Mouse (Mus musculus) lung, adult 2 months (tissue): ENCODE measurements around the gene Cntd1. TPM values are rescaled to one million over a fixed set of nuclear protein-coding genes. Genes with fewer than 3 reads are reported as not detected.
"Not testable (repeated sequence)": the region's sequence is repeated elsewhere in the genome, so short reads cannot be mapped to it uniquely, and the experiment has no call there.

ENCODE experiments used
- DNase-seq: peaks from one replicate; pipeline ENCODE4 v3.0.0; 2022
- H3K4me1 ChIP-seq: fragments of 200-500 bp; 2 replicates; pipeline ENCODE4 v1.6.1; 2011; ENCODE audit warnings: low read length; ENCODE audit not compliant: control insufficient read depth, insufficient read depth
- H3K4me3 ChIP-seq: fragments of 200-500 bp; replicated peaks from 2 replicates; pipeline ENCODE3; 2011; ENCODE audit warnings: low read depth, mild to moderate bottlenecking, control low read depth, low read length; ENCODE audit errors: extremely low read depth
- CTCF ChIP-seq: fragments of 200-500 bp; IDR thresholded peaks from 2 replicates; pipeline ENCODE4 v1.5.1; 2011; ENCODE audit warnings: mild to moderate bottlenecking, low read length, control low read depth; ENCODE audit not compliant: insufficient read depth
- POLR2A ChIP-seq: fragments of 200-500 bp; IDR thresholded peaks from 2 replicates; pipeline ENCODE4 v1.6.1; 2011; ENCODE audit warnings: low read depth, mild to moderate bottlenecking, control low read depth, low read length, borderline replicate concordance; ENCODE audit errors: extremely low read depth
- WGBS: fragments of 180-500 bp; shearing (Covaris S2); methylation state at CpG from one replicate; pipeline ENCODE4 v1.1.7; 2018; 5-methylcytosine and 5-hydroxymethylcytosine counted together
- polyA plus RNA-seq: library from polyadenylated mRNA; depleted of rRNA; stranded (reverse); fragments of >200 nt; gene quantifications from 2 replicates; pipeline ENCODE4 v1.2.3, GENCODE M21; 2012

Cntd1 gene
- polyA plus RNA-seq, 1 experiment = 0.59 TPM

GRCm38 (mm10) chr11:101307744-101308143 is 28.9 kb downstream of the Cntd1 start:
- TF ChIP-seq POLR2A (no peak), CTCF (no peak)
- Histone ChIP-seq H3K4me1 (no peaks in the 10 kb centered on the region), H3K4me3 (no peak overlapping the region)
- DNase-seq = no peak
- 23% methylated on average over 5 of the region's 5 CpGs for WGBS

- no peak for DNase-seq
- 81% methylated on average over 3 of the region's 3 CpGs for WGBS
- no peak for TF ChIP-seq CTCF
- no peak for TF ChIP-seq POLR2A
Observed at GRCm38 (mm10) chr11:101311083-101311482, 32.3 kb downstream of the Cntd1 start.

GRCm38 (mm10) chr11:101312150-101312549 is 33.3 kb downstream of the Cntd1 start:
- no peak overlapping the region for H3K4me3 ChIP-seq
- no peak for DNase-seq
- 33% methylated on average over 3 of the region's 3 CpGs for WGBS
- peaks cover 5% of the 10 kb centered on the region for H3K4me1 ChIP-seq
- no peak for TF ChIP-seq CTCF
- no peak for TF ChIP-seq POLR2A

More at GRCm38 (mm10) chr11:101311083-101311482, 32.3 kb downstream of the Cntd1 start:
- Histone ChIP-seq H3K4me1 (no peaks in the 10 kb centered on the region), H3K4me3 (no peak overlapping the region)

- TF ChIP-seq POLR2A = no peak
- no peak for TF ChIP-seq CTCF
- no peak for DNase-seq
- Histone ChIP-seq H3K4me1 (peaks cover 5% of the 10 kb centered on the region), H3K4me3 (no peak overlapping the region)
- 86% methylated on average over 1 of the region's 1 CpGs for WGBS
Observed at GRCm38 (mm10) chr11:101314567-101314966, 35.8 kb downstream of the Cntd1 start.

GRCm38 (mm10) chr11:101315082-101315650 is 36.4 kb downstream of the Cntd1 start:
- DNase-seq = no peak

GRCm38 (mm10) chr11:101315665-101316500 is 37.1 kb downstream of the Cntd1 start, which contains the start of gene Psme3:
Gene Psme3, plus strand, starts transcription at chr11:101316213.
- DNase-seq = peak; percentile 93
- H3K4me3 ChIP-seq = peak within 1 kb of the TSS; percentile 88
- under 1% methylated on average over 62 of the region's 62 CpGs for WGBS
- no peak for TF ChIP-seq CTCF
- TF ChIP-seq POLR2A = peak; percentile 64; the same call in 1 of the 2 replicates
- peaks cover 5% of the 10 kb centered on the region for H3K4me1 ChIP-seq

More at GRCm38 (mm10) chr11:101315082-101315650, 36.4 kb downstream of the Cntd1 start:
- Histone ChIP-seq H3K4me1 (peaks cover 5% of the 10 kb centered on the region), H3K4me3 (peak overlapping the region; percentile 88)
- 76% methylated on average over 8 of the region's 8 CpGs for WGBS
- TF ChIP-seq POLR2A (no peak), CTCF (no peak)

GRCm38 (mm10) chr11:101316501-101316917 is 37.7 kb downstream of the Cntd1 start:
- peaks cover 5% of the 10 kb centered on the region for H3K4me1 ChIP-seq

GRCm38 (mm10) chr11:101323609-101324008 is 44.8 kb downstream of the Cntd1 start:
- H3K4me3 ChIP-seq = no peak overlapping the region
- 5% methylated on average over 4 of the region's 4 CpGs for WGBS
- TF ChIP-seq CTCF = peak; percentile 96
- no peak for TF ChIP-seq POLR2A
- peak; percentile 54 for DNase-seq
- no peaks in the 10 kb centered on the region for H3K4me1 ChIP-seq

More at GRCm38 (mm10) chr11:101316501-101316917, 37.7 kb downstream of the Cntd1 start:
- TF ChIP-seq POLR2A = no peak
- TF ChIP-seq CTCF = no peak
- DNase-seq = no peak
- WGBS = under 1% methylated on average over 17 of the region's 17 CpGs
- peak overlapping the region; percentile 88 for H3K4me3 ChIP-seq

- WGBS = 76% methylated on average over 5 of the region's 5 CpGs
- Histone ChIP-seq H3K4me1 (no peaks in the 10 kb centered on the region), H3K4me3 (no peak within 1 kb of the TSS)
- DNase-seq = no peak
- TF ChIP-seq CTCF (no peak), POLR2A (no peak)
Observed at GRCm38 (mm10) chr11:101324763-101325162, 46.0 kb downstream of the Cntd1 start, which contains the start of gene Aoc2. Gene Aoc2, plus strand, starts transcription at chr11:101325063.

GRCm38 (mm10) chr11:101325201-101325600 is 46.4 kb downstream of the Cntd1 start:
- not testable (repeated sequence) for H3K4me1 ChIP-seq, H3K4me3 ChIP-seq, DNase-seq
- WGBS = 87% methylated on average over 11 of the region's 11 CpGs
